Mouse (Mus musculus) intestine, embryonic 14.5 days (tissue): ENCODE measurements around the gene Ltn1. TPM values are rescaled to one million over a fixed set of nuclear protein-coding genes. Genes with fewer than 3 reads are reported as not detected.

Experiments
- ATAC-seq: fragments of 200-750 bp; cut with Nextera tagmentation; replicated peaks from 2 replicates; pipeline ENCODE4 v1.8.0; 2017; ENCODE audit warnings: low read depth, moderate number of reproducible peaks, moderate TSS enrichment, moderate library complexity; ENCODE audit not compliant: low FRiP score, low TSS enrichment
- DNase-seq: peaks from one replicate; pipeline ENCODE4 v3.0.0-alpha.2; 2018; ENCODE audit warnings: low spot score
- H3K27ac ChIP-seq: fragments of 300-500 bp; sonication (generic); 2 replicates; pipeline ENCODE4 v1.5.1; 2014; ENCODE audit warnings: low read depth, mild to moderate bottlenecking, control low read depth
- H3K27me3 ChIP-seq: fragments of 300-500 bp; sonication (generic); replicated peaks from 2 replicates; pipeline ENCODE4 v1.6.1; 2014; ENCODE audit warnings: low read length, control low read depth; ENCODE audit not compliant: control insufficient read depth, insufficient read depth
- H3K36me3 ChIP-seq: fragments of 300-500 bp; sonication (generic); 2 replicates; pipeline ENCODE4 v1.6.1; 2014; ENCODE audit warnings: low read length, control low read depth; ENCODE audit not compliant: control insufficient read depth, insufficient read depth
- H3K4me1 ChIP-seq: fragments of 300-500 bp; sonication (generic); replicated peaks from 2 replicates; pipeline ENCODE4 v1.6.1; 2014; ENCODE audit warnings: low read length, control low read depth, mixed read lengths; ENCODE audit not compliant: control insufficient read depth, insufficient read depth
- H3K4me2 ChIP-seq: fragments of 300-500 bp; sonication (generic); 2 replicates; pipeline ENCODE4 v1.6.1; 2014; ENCODE audit warnings: low read length
- H3K4me3 ChIP-seq: fragments of 300-500 bp; sonication (generic); 2 replicates; pipeline ENCODE4 v1.5.1; 2014; ENCODE audit warnings: low read depth, low read length, control low read depth, mixed read lengths
- H3K9ac ChIP-seq: fragments of 300-500 bp; sonication (generic); 2 replicates; pipeline ENCODE4 v1.6.1; 2014; ENCODE audit warnings: mild to moderate bottlenecking, low read length
- H3K9me3 ChIP-seq: fragments of 300-500 bp; sonication (generic); 2 replicates; pipeline ENCODE4 v1.6.1; 2016; ENCODE audit warnings: low read length, control low read depth; ENCODE audit not compliant: control insufficient read depth
- WGBS: fragments of 180-500 bp; shearing (Covaris S2); extraction: QIAGEN DNeasy Blood & Tissue Kit; methylation state at CpG from one replicate; pipeline ENCODE4 v1.1.7; 2014; 5-methylcytosine and 5-hydroxymethylcytosine counted together
- polyA plus RNA-seq: library from polyadenylated mRNA; unstranded; fragments of >200 nt; fragmentation: Nextera tagmentation; extraction: Ambion mirVana; gene quantifications from 2 replicates; pipeline ENCODE4 v1.2.1, GENCODE M21; 2014

Ltn1 gene
- polyA plus RNA-seq = 28.9 and 34.7 TPM in 2 replicates

DNA sequence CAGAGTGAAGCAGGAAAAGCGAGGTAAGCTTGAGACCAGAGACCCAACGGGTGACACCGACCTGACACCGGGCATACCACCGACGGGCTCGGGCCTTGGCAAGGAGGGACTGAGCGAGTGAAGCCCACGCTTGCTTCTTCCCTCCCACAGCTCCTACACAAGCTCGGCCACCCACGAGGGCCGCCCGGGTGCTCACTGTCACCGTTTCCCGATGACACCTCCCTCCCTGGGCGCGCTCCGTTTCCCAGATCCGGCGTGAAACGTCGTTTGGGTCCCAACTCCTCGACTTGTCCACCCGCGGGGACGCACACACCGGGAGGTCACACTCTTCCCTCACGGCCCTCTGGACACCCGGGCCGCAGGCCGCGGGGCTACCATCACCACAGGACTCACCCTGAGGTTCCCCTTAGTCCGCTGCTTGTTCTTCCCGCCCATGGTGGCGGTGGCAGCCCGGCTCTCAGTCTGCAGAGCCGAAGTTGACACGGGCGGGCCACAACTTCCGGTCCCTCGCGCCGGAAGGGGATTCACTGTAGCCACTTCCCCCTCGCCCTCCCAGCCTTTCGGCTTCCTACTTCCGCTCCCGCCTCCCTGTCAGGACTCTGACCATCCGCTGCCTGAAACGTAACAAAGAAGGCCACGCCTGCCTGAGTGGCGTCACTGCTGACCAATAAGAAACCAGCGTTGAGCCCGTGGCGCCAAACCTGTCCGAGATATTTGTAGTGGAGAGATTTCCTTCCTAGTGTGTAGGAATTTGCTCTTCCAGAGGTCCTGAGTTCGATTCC, at the start of gene Ltn1:
Gene Ltn1 (minus strand): TSS at position 580 of the 782 bp plus-strand sequence.
- DNase-seq = peak; percentile 99
- Histone ChIP-seq H3K4me2 (peak within 1 kb of the TSS; percentile 75), H3K36me3 (peaks cover 5% of the 10 kb centered on the region; the same call in 1 of the 2 replicates), H3K27me3 (no peaks in the 10 kb centered on the region), H3K27ac (peak within 1 kb of the TSS; percentile 54; the same call in 1 of the 2 replicates), H3K9ac (peak within 1 kb of the TSS; percentile 83), H3K4me1 (no peaks in the 10 kb centered on the region), H3K9me3 (no peaks in the 10 kb centered on the region), H3K4me3 (peak within 1 kb of the TSS; percentile 96)
- peak; percentile 99 for ATAC-seq
- under 1% methylated on average over 56 of the region's 56 CpGs for WGBS

DNA sequence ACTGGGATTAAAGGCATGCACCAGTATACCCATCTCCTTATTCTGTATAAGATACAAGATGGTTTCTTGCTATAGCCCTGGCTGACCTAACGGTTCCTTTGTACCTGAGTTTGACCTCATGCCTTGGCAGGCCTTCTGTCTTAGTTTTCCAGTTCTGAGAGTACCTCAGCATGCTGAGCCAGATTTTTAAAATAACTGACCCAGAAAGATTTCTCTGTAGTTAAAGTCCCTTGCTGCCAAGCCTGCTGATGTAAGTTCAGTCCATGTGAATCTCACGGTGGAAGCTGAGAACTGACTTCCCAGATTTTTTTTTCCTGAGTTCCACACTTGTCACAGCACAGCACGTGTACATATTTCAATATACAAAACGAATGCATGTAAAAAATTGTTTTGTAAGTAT, 38.2 kb upstream of the Ltn1 start:
- Histone ChIP-seq H3K4me3 (no peak overlapping the region), H3K27ac (no peak overlapping the region), H3K27me3 (no peaks in the 10 kb centered on the region), H3K4me2 (no peak overlapping the region), H3K9ac (no peak overlapping the region), H3K36me3 (peaks cover 88% of the 10 kb centered on the region), H3K9me3 (no peaks in the 10 kb centered on the region), H3K4me1 (no peaks in the 10 kb centered on the region)
- ATAC-seq (no peak), DNase-seq (no peak)
- 92% methylated on average over 4 of the region's 4 CpGs for WGBS

DNA sequence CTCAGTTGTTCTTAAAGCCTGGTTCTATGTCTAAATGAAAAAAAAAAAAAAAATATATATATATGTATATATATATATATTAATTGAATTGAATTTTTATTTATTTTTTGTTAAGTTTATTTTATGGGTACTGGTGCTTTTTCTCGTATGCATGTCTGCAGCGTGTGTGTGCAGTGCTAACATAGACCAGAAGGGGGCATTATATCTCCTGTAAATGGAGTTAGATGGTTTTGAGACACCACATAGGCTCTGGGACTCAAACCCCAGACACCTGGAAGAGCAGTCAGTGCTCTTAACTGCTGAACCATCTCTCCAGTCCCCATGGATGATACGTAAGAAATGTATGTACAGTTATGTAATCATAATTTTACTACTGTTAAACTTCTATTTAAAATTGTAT, 26.3 kb upstream of the Ltn1 start:
- no peak for DNase-seq
- Histone ChIP-seq H3K9me3 (no peaks in the 10 kb centered on the region), H3K36me3 (peaks cover 44% of the 10 kb centered on the region), H3K4me1 (peaks cover 8% of the 10 kb centered on the region), H3K27me3 (no peaks in the 10 kb centered on the region), H3K4me3 (no peak overlapping the region), H3K4me2 (no peak overlapping the region), H3K27ac (no peak overlapping the region), H3K9ac (no peak overlapping the region)
- ATAC-seq = no peak
- WGBS = 98% methylated on average over 3 of the region's 3 CpGs

DNA sequence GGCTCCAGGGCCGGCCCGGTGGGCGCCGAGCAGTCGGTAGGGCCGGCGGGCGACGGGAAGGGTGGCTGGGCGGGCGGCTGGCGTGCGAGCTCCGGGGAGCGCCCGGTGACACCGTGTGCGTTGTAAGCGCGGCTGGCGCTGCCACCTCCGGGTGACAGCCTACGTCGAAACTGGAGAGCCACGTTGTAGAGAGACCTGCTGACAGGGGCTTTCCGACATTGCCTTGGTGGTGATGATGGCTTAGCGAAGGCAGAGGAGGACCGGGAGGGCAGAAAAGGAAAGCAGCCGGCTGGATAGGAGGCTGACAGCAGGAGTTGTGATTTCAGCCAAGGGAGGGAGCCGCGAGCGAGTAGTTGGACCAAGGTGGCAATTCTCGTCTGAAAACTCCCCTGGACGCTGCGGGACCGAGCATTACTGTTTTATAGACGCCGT, 22.8 kb upstream of the Ltn1 start:
- H3K9me3 ChIP-seq = no peaks in the 10 kb centered on the region
- ATAC-seq = peak; percentile 66
- H3K36me3 ChIP-seq = peaks cover 15% of the 10 kb centered on the region
- peaks cover 8% of the 10 kb centered on the region for H3K4me1 ChIP-seq
- peak overlapping the region; percentile 78 for H3K9ac ChIP-seq
- peak; percentile 77 for DNase-seq
- H3K4me2 ChIP-seq = peak overlapping the region; percentile 78
- no peaks in the 10 kb centered on the region for H3K27me3 ChIP-seq
- under 1% methylated on average over 38 of the region's 38 CpGs for WGBS
- peak overlapping the region; percentile 95 for H3K4me3 ChIP-seq
- H3K27ac ChIP-seq = peak overlapping the region; percentile 59; the same call in 1 of the 2 replicates

DNA sequence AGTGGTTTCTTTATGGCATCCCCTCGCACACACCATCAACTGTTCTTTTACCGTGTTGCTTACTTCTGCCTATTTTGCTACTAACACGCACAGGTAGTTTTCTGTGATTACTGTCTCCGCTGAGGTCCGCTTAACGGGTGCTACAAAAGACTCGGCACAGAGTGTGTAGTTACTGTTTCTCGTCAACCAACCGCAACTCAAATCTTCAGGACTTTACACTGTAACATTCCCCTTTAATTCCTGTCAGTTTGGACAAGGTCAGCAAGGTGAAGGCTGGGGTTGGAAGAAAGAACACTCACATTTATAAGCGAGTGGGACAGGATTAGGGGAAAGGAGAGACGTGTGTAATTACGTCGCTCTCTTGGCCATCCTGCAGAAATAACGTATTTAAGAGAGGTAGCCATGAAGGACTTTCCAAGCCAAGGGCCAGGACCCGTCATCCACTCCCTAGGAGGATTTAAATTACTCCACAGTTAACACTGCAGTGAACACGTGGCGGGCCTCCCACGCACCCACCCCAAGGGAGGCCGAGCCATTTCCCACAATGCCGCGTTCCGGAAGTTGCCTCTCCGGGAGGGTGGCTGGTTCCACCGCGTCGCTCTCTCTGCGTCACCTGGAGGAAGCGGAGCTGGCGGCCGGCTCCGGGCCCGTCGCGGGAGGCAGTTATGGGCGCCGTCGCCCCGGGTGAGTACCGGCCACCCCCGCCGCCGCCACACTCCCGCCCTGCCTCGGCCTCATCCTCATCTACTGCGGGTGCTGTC, 22.2 kb upstream of the Ltn1 start, which contains the start of gene Usp16:
Gene Usp16 (plus strand): TSS at position 285 of the 761 bp plus-strand sequence.
- Histone ChIP-seq H3K27me3 (no peaks in the 10 kb centered on the region), H3K4me3 (peak within 1 kb of the TSS; percentile 95), H3K27ac (peak within 1 kb of the TSS; percentile 69), H3K4me1 (peaks cover 8% of the 10 kb centered on the region), H3K9ac (peak within 1 kb of the TSS; percentile 78), H3K4me2 (peak within 1 kb of the TSS; percentile 78), H3K9me3 (no peaks in the 10 kb centered on the region), H3K36me3 (peaks cover 9% of the 10 kb centered on the region)
- peak; percentile 99 for ATAC-seq
- 12% methylated on average over 42 of the region's 45 CpGs for WGBS
- DNase-seq = peak; percentile 95

DNA sequence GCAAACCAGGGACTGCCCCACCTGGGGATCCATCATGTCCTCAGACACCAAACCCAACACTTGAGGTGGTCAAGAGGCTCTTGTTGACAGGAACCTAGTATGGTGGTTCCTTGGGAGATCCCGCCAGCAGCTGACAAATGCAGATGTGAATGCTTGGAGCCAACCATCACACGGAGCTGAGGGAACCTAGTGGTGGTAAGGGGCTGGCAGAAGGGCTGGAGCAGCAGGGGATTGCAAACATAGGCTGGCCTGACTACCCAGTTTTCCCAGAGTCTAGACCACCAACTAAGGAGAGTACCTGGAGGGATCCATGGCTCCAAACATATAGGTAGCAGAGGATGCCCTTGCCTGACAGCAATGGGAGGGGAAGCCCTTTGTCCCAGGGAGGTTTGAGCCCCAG, 20.8 kb upstream of the Ltn1 start:
- H3K4me2 ChIP-seq = no peak overlapping the region
- H3K9ac ChIP-seq = no peak overlapping the region
- no peak for ATAC-seq
- H3K27ac ChIP-seq = no peak overlapping the region
- 83% methylated on average over 2 of the region's 2 CpGs for WGBS
- H3K36me3 ChIP-seq = peaks cover under 1% of the 10 kb centered on the region; the same call in 1 of the 2 replicates
- H3K4me3 ChIP-seq = no peak overlapping the region
- H3K27me3 ChIP-seq = no peaks in the 10 kb centered on the region
- no peaks in the 10 kb centered on the region for H3K9me3 ChIP-seq
- peaks cover 8% of the 10 kb centered on the region for H3K4me1 ChIP-seq
- DNase-seq = no peak

DNA sequence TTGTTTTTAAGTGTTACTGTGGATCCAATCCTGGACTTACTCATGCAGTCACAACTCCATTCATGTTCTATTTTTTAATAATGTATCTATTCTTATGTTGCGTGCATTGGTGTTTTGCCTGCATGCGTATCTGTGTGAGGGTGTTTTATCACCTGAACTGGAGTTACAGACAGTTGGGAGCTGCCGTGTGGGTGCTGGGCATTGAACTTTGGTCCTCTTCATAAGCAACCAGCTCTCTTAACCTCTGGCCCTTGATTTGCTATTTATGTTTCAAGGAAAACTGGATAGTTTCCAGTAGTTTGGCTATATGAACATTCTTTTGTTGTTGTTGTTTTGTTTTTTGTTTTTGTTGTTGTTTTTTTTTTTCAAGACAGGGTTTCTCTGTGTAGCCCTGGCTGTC, 13.1 kb upstream of the Ltn1 start:
- Histone ChIP-seq H3K9me3 (no peaks in the 10 kb centered on the region), H3K9ac (no peak overlapping the region), H3K4me2 (no peak overlapping the region), H3K36me3 (no peaks in the 10 kb centered on the region), H3K27ac (no peak overlapping the region), H3K27me3 (no peaks in the 10 kb centered on the region), H3K4me3 (no peak overlapping the region), H3K4me1 (peaks cover 7% of the 10 kb centered on the region; the same call in 1 of the 2 replicates)
- WGBS = 93% methylated on average over 3 of the region's 3 CpGs
- DNase-seq (no peak), ATAC-seq (no peak)

DNA sequence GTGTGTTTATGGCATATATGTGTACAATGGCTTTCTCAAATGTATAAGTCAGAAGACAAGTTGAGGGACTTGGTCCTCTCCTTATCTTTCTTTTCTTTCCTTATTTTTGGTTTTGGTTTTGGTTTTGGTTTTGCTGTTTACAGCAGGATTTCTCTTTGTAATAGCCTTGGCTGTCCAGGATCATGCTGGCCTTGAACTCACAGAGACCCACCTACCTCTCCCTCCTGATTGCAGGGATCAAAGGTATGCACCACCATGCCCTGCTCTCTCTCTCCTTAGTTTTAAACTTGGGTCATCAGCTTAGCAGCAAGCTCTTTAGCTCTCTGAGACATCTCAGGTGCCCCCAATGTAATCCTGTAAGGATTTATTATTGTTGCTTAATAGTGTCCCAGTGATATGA, 12.7 kb upstream of the Ltn1 start:
- DNase-seq (no peak), ATAC-seq (no peak)
- Histone ChIP-seq H3K27ac (no peak overlapping the region), H3K4me2 (no peak overlapping the region), H3K4me3 (no peak overlapping the region), H3K9me3 (no peaks in the 10 kb centered on the region), H3K9ac (no peak overlapping the region), H3K27me3 (no peaks in the 10 kb centered on the region), H3K4me1 (peaks cover 7% of the 10 kb centered on the region; the same call in 1 of the 2 replicates), H3K36me3 (no peaks in the 10 kb centered on the region)
